Mouse (Mus musculus) heart, embryonic 16.5 days (tissue): ENCODE measurements around the gene Srsf9. TPM values are rescaled to one million over a fixed set of nuclear protein-coding genes. Genes with fewer than 3 reads are reported as not detected.
A peak's percentile ranks its signal among the peaks of the same experiment; 100 is the strongest.

Source experiments
- ATAC-seq: fragments of 200-750 bp; cut with Nextera tagmentation; replicated peaks from 2 replicates; pipeline ENCODE4 v1.8.0; 2017; ENCODE audit warnings: moderate number of reproducible peaks; ENCODE audit not compliant: insufficient read depth, low FRiP score; ENCODE audit errors: extremely low read depth
- H3K27ac ChIP-seq: fragments of 300-500 bp; sonication (generic); 2 replicates; pipeline ENCODE4 v1.5.1; 2014; ENCODE audit warnings: mild to moderate bottlenecking, low read length, control low read depth, moderate library complexity
- H3K27me3 ChIP-seq: fragments of 300-500 bp; sonication (generic); 2 replicates; pipeline ENCODE4 v1.6.1; 2014; ENCODE audit warnings: low read length, mixed read lengths; ENCODE audit not compliant: control insufficient read depth, insufficient read depth
- H3K36me3 ChIP-seq: fragments of 300-500 bp; sonication (generic); 2 replicates; pipeline ENCODE4 v1.6.1; 2014; ENCODE audit not compliant: control insufficient read depth, insufficient read depth
- H3K4me1 ChIP-seq: fragments of 300-500 bp; sonication (generic); 2 replicates; pipeline ENCODE4 v1.6.1; 2014; ENCODE audit warnings: low read length, mixed read lengths; ENCODE audit not compliant: control insufficient read depth, insufficient read depth
- H3K4me2 ChIP-seq: fragments of 300-500 bp; sonication (generic); 2 replicates; pipeline ENCODE4 v1.6.1; 2014; ENCODE audit warnings: low read depth, mild to moderate bottlenecking, control low read depth, low read length
- H3K4me3 ChIP-seq: fragments of 300-500 bp; sonication (generic); 2 replicates; pipeline ENCODE4 v1.5.1; 2014; ENCODE audit warnings: mild to moderate bottlenecking, control low read depth, low read length
- H3K9ac ChIP-seq: fragments of 300-500 bp; sonication (generic); 2 replicates; pipeline ENCODE4 v1.6.1; 2014; ENCODE audit warnings: low read length, control low read depth
- H3K9me3 ChIP-seq: fragments of 300-500 bp; sonication (generic); replicated peaks from 2 replicates; pipeline ENCODE4 v1.6.1; 2016; ENCODE audit warnings: low read length; ENCODE audit not compliant: control insufficient read depth
- WGBS: fragments of 180-500 bp; shearing (Covaris S2); extraction: QIAGEN DNeasy Blood & Tissue Kit; methylation state at CpG from one replicate; pipeline ENCODE4 v1.1.7; 2014; 5-methylcytosine and 5-hydroxymethylcytosine counted together
- polyA plus RNA-seq: library from polyadenylated mRNA; unstranded; fragments of >200 nt; fragmentation: Nextera tagmentation; extraction: Ambion mirVana; gene quantifications from 2 replicates; pipeline ENCODE4 v1.2.1, GENCODE M21; 2015

Srsf9 gene
- polyA plus RNA-seq, 1 experiment from 2014 or later = 131 TPM

- ATAC-seq = no peak
- peaks cover 30% of the 10 kb centered on the region for H3K4me1 ChIP-seq
- no peak overlapping the region for H3K4me3 ChIP-seq
- no peaks in the 10 kb centered on the region for H3K9me3 ChIP-seq
- H3K36me3 ChIP-seq = no peaks in the 10 kb centered on the region
- peak overlapping the region; percentile 32 for H3K4me2 ChIP-seq
- peak overlapping the region; percentile 14; the same call in 1 of the 2 replicates for H3K27ac ChIP-seq
- peak overlapping the region; percentile 28; the same call in 1 of the 2 replicates for H3K9ac ChIP-seq
- H3K27me3 ChIP-seq = no peaks in the 10 kb centered on the region
- 15% methylated on average over 10 of the region's 10 CpGs for WGBS
Observed at GRCm38 (mm10) chr5:115317645-115318328, 9.2 kb upstream of the Srsf9 start.

DNA sequence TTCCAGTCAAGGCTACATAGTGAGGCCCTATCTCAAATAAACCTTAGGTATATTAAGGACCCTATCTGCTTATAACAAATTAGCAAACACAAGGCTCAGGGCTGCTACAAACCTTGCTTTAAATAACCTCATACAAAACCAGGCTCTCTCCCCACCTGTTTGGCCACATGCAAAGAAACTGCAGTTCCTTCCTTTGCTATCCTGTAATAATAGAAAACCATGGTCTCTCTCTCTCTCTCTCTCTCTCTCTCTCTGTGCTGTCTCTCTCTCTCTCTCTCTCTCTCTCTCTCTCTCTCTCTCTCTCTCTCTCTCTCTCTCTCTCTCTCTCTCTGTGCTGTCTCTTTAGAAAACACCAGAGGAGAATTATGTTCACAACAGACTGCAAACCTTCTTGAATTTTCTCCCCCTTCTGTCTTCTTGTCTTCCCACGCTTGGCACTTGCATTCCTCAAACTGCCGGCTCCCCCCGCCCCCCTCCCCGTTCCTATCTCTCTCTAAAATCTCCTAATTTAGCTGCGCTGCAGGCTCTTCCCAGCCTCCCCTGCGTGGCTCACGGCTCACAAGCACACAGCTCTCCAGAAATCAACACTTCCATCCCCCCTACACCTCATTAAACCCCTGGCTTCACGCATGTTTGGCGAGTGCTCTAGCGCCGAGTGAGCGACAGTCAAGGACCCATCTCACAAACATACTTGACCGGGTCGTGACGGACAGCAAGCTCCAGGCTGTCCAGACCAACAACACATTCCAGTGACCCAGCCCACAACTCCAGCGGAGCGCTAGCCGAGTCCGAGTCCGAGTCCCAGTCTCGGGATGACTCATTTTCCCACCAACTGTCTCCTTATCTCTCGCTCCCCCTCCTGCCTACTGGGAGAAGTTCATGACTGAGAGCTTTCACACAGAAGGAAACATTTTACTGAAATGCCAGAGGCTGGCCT lies 7.7 kb upstream of the Srsf9 start:
- peak overlapping the region; percentile 67 for H3K9ac ChIP-seq
- no peaks in the 10 kb centered on the region for H3K36me3 ChIP-seq
- H3K4me3 ChIP-seq = peak overlapping the region; percentile 53
- peaks cover 24% of the 10 kb centered on the region for H3K4me1 ChIP-seq
- WGBS = 1% methylated on average over 22 of the region's 22 CpGs
- no peaks in the 10 kb centered on the region for H3K9me3 ChIP-seq
- ATAC-seq = peak; percentile 83
- H3K27me3 ChIP-seq = no peaks in the 10 kb centered on the region
- H3K27ac ChIP-seq = peak overlapping the region; percentile 70
- peak overlapping the region; percentile 80 for H3K4me2 ChIP-seq

DNA sequence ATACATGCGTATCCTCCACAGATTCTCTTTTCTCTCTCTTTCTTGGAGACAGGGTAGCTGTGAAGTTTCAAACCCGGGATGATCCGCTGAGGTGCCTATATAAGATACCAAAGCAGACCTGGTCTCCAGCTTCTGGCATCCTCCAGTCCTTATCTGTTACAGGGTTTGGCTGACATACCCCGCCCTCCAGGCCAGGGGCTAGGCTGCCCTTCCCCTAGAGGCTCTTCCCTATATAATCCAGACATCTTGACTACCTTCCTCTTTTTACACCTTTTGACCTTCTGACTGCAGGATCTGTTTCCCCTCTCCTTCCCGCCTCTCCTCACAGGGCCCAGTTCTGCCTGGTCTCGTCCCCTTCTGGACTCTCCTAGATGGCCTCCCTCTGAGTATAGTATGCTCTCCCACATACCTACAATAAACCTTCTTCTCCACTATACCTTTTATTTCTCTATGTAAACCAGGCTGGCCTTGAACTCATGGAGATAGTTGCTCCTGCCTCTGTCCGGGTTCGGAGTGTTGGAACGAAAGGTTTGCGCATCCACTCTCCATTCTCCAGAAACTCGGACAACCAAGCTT lies 633 bp upstream of the Srsf9 start:
- Histone ChIP-seq H3K4me1 (peaks cover 33% of the 10 kb centered on the region), H3K4me2 (peak overlapping the region; percentile 66), H3K36me3 (peaks cover 3% of the 10 kb centered on the region; the same call in 1 of the 2 replicates), H3K27me3 (no peaks in the 10 kb centered on the region), H3K27ac (peak overlapping the region; percentile 65), H3K4me3 (peak overlapping the region; percentile 96), H3K9me3 (no peaks in the 10 kb centered on the region), H3K9ac (peak overlapping the region; percentile 97)
- WGBS = 12% methylated on average over 11 of the region's 11 CpGs
- peak; percentile 2 for ATAC-seq

- peak overlapping the region; percentile 96 for H3K4me3 ChIP-seq
- H3K27me3 ChIP-seq = no peaks in the 10 kb centered on the region
- peaks cover 36% of the 10 kb centered on the region for H3K4me1 ChIP-seq
- no peak; the same call in 1 of the 2 replicates for ATAC-seq
- whole genome bisulfite sequencing = under 1% methylated on average over 52 of the region's 55 CpGs
- H3K36me3 ChIP-seq = peaks cover 17% of the 10 kb centered on the region
- H3K4me2 ChIP-seq = peak overlapping the region; percentile 83
- no peaks in the 10 kb centered on the region for H3K9me3 ChIP-seq
- peak overlapping the region; percentile 65 for H3K27ac ChIP-seq
- peak overlapping the region; percentile 97 for H3K9ac ChIP-seq
Observed at GRCm38 (mm10) chr5:115327610-115328548, 902 bp downstream of the Srsf9 start.

GRCm38 (mm10) chr5:115330955-115331354 lies 4.0 kb downstream of the Srsf9 start:
- WGBS = 60% methylated on average over 9 of the region's 9 CpGs
- peak overlapping the region; percentile 86 for H3K27ac ChIP-seq

GRCm38 (mm10) chr5:115333626-115334025 lies 6.6 kb downstream of the Srsf9 start:
- Histone ChIP-seq H3K4me2 (no peak overlapping the region), H3K27ac (peak overlapping the region; percentile 65), H3K4me3 (no peak overlapping the region), H3K36me3 (peaks cover 37% of the 10 kb centered on the region), H3K9me3 (no peaks in the 10 kb centered on the region), H3K9ac (no peak overlapping the region), H3K27me3 (no peaks in the 10 kb centered on the region), H3K4me1 (peaks cover 29% of the 10 kb centered on the region)
- 47% methylated on average over 3 of the region's 3 CpGs for WGBS
- peak; percentile 35 for ATAC-seq

More at GRCm38 (mm10) chr5:115330955-115331354, 4.0 kb downstream of the Srsf9 start:
- peaks cover 37% of the 10 kb centered on the region for H3K36me3 ChIP-seq
- H3K4me2 ChIP-seq = no peak overlapping the region
- ATAC-seq = 0 out of 2 replicates have a peak, but pooled peaks have one; percentile 28
- H3K9me3 ChIP-seq = no peaks in the 10 kb centered on the region
- H3K4me1 ChIP-seq = peaks cover 38% of the 10 kb centered on the region
- H3K9ac ChIP-seq = 0 out of 2 replicates have a peak overlapping the region, but pooled peaks have one; percentile 1
- H3K27me3 ChIP-seq = no peaks in the 10 kb centered on the region
- H3K4me3 ChIP-seq = no peak overlapping the region

- 16% methylated on average over 7 of the region's 7 CpGs for WGBS
- Histone ChIP-seq H3K27me3 (no peaks in the 10 kb centered on the region), H3K9me3 (no peaks in the 10 kb centered on the region), H3K4me3 (peak overlapping the region; percentile 95), H3K9ac (peak overlapping the region; percentile 96; the same call in 1 of the 2 replicates), H3K36me3 (peaks cover 29% of the 10 kb centered on the region), H3K4me1 (peaks cover 16% of the 10 kb centered on the region), H3K27ac (no peak overlapping the region), H3K4me2 (peak overlapping the region; percentile 86)
- no peak for ATAC-seq
Observed at GRCm38 (mm10) chr5:115340007-115340406, 13.0 kb downstream of the Srsf9 start.
